In genomic region chr5:95938044-95938625, GRCm38 (mm10) we compare ENCODE assay signal across 17 mouse cellular contexts. TPM values are rescaled to one million over a fixed set of nuclear protein-coding genes. Genes with fewer than 3 reads are reported as not detected.
DNase-seq lines count a peak whose midpoint lies in the region; ATAC-seq and TF ChIP-seq lines count a peak whose summit lies in the region.
"Had no signal": no experiment of that assay in that cellular context is flagged by ENCODE, and none has a peak within 500 bp of the region (broad histone marks: within the 10 kb centered on the region; RNA-seq: fewer than 3 reads in every experiment).

No protein-coding gene starts in this region.

- H3K27me3 ChIP-seq in heart, embryonic 11.5 days (ENCODE audit: control insufficient read depth, insufficient read depth, low read length) = no peaks in the 10 kb centered on the region
- H3K27me3 ChIP-seq in midbrain, postnatal 0 days (ENCODE audit: insufficient read depth, low read length) = no peaks in the 10 kb centered on the region
- no peaks in the 10 kb centered on the region for H3K27me3 ChIP-seq in midbrain, embryonic 14.5 days (ENCODE audit: control insufficient read depth, insufficient read depth, low read length)
- H3K27me3 ChIP-seq in limb, embryonic 10.5 days (ENCODE audit: low read depth, poor library complexity, severe bottlenecking) = no peaks in the 10 kb centered on the region
- H3K27me3 ChIP-seq: midbrain, embryonic 13.5 days had no signal

- intact Hi-C loops in left cerebral cortex, postnatal 10 days (cut with DNase I) = no loop called here

- no peak for ATAC-seq in heart, embryonic 11.5 days (replicated peaks; ENCODE audit: insufficient number of reproducible peaks, low FRiP score, low TSS enrichment)
- no peak for ATAC-seq in midbrain, postnatal 0 days (ENCODE audit: low FRiP score)
- no peak for ATAC-seq in midbrain, embryonic 14.5 days (ENCODE audit: low FRiP score, low TSS enrichment)
- ATAC-seq: inflammation-experienced regulatory T-cells, adult 6 months; midbrain, embryonic 13.5 days had no signal

- H3K27ac ChIP-seq in heart, embryonic 11.5 days (ENCODE audit: low read depth, low read length) = no peak overlapping the region
- no peak overlapping the region for H3K27ac ChIP-seq in midbrain, postnatal 0 days (ENCODE audit: low read depth, low read length)
- H3K27ac ChIP-seq in midbrain, embryonic 14.5 days (replicated peaks; ENCODE audit: low read depth, low read length) = no peak overlapping the region
- no peak overlapping the region for H3K27ac ChIP-seq in limb, embryonic 10.5 days
- H3K27ac ChIP-seq: left cerebral cortex, adult 2 months; midbrain, embryonic 13.5 days had no signal

- no peak overlapping the region for H3K4me2 ChIP-seq in heart, embryonic 11.5 days
- no peak overlapping the region for H3K4me2 ChIP-seq in midbrain, postnatal 0 days (ENCODE audit: low read depth, low read length, poor library complexity, severe bottlenecking)
- H3K4me2 ChIP-seq in midbrain, embryonic 14.5 days (ENCODE audit: low read length) = no peak overlapping the region
- H3K4me2 ChIP-seq: midbrain, embryonic 13.5 days had no signal

- no peaks in the 10 kb centered on the region for H3K9me3 ChIP-seq in heart, embryonic 11.5 days (replicated peaks; ENCODE audit: control insufficient read depth, low read length)
- no peaks in the 10 kb centered on the region for H3K9me3 ChIP-seq in midbrain, postnatal 0 days (ENCODE audit: low read length)
- no peaks in the 10 kb centered on the region for H3K9me3 ChIP-seq in midbrain, embryonic 14.5 days (ENCODE audit: control insufficient read depth, low read length)
- H3K9me3 ChIP-seq in limb, embryonic 10.5 days (replicated peaks) = no peaks in the 10 kb centered on the region
- H3K9me3 ChIP-seq: midbrain, embryonic 13.5 days had no signal

- peak; percentile 70 for DNase-seq in heart, adult 11 months
- no peak for DNase-seq in midbrain, postnatal 0 days (ENCODE audit: low spot score)
- no peak for DNase-seq in midbrain, embryonic 14.5 days
- peak; percentile 46 for DNase-seq in limb, embryonic 10.5 days (ENCODE audit: low spot score)
- DNase-seq in cerebellum, adult 8-10 months = no peak
- DNase-seq in left cerebral cortex, postnatal 10 days (ENCODE audit: extremely low spot score in 1 of 2, low spot score in 2 of 2) = no peak
- DNase-seq in frontal cortex, postnatal 36 days (ENCODE audit: low spot score in 2 of 2) = no peak
- DNase-seq: adrenal gland, adult 8-10 months; cerebellum, postnatal 14 days; heart, postnatal 4 days; lung, postnatal 36 days; spleen, adult 18-20 months; thymus, postnatal 4 days had no signal

- peak; percentile 16; the same call in 1 of the 2 replicates for TF ChIP-seq CTCF in midbrain, postnatal 0 days (IDR thresholded peaks at IDR 0.05)

- WGBS in heart, embryonic 11.5 days (ENCODE audit: insufficient replicate concordance) = 74% methylated on average over 11 of the region's 11 CpGs
- WGBS in midbrain, postnatal 0 days = 83% methylated on average over 11 of the region's 11 CpGs
- WGBS in midbrain, embryonic 14.5 days = 85% methylated on average over 11 of the region's 11 CpGs
- 70% methylated on average over 11 of the region's 11 CpGs for WGBS in limb, embryonic 10.5 days

- H3K4me1 ChIP-seq in heart, embryonic 11.5 days (ENCODE audit: control insufficient read depth, insufficient read depth, low read length) = no peaks in the 10 kb centered on the region; the same call in 1 of the 2 replicates
- no peaks in the 10 kb centered on the region for H3K4me1 ChIP-seq in midbrain, postnatal 0 days (ENCODE audit: insufficient read depth, low read length)
- no peaks in the 10 kb centered on the region for H3K4me1 ChIP-seq in midbrain, embryonic 14.5 days (ENCODE audit: control insufficient read depth, insufficient read depth, low read length)
- peaks cover 26% of the 10 kb centered on the region for H3K4me1 ChIP-seq in limb, embryonic 10.5 days
- H3K4me1 ChIP-seq: midbrain, embryonic 13.5 days had no signal

- H3K4me3 ChIP-seq in heart, embryonic 11.5 days (ENCODE audit: low read depth, low read length) = no peak overlapping the region
- no peak overlapping the region for H3K4me3 ChIP-seq in midbrain, postnatal 0 days (ENCODE audit: low read depth, low read length)
- no peak overlapping the region for H3K4me3 ChIP-seq in midbrain, embryonic 14.5 days (replicated peaks; ENCODE audit: low read depth, low read length)
- H3K4me3 ChIP-seq in limb, embryonic 10.5 days = no peak overlapping the region
- H3K4me3 ChIP-seq: left cerebral cortex, adult 2 months; midbrain, embryonic 13.5 days had no signal

- no peaks in the 10 kb centered on the region for H3K36me3 ChIP-seq in heart, embryonic 11.5 days (ENCODE audit: control insufficient read depth, insufficient read depth, low read length)
- no peaks in the 10 kb centered on the region for H3K36me3 ChIP-seq in midbrain, postnatal 0 days (ENCODE audit: insufficient read depth, low read length)
- H3K36me3 ChIP-seq in midbrain, embryonic 14.5 days (ENCODE audit: control insufficient read depth, insufficient read depth, low read length) = no peaks in the 10 kb centered on the region
- H3K36me3 ChIP-seq in limb, embryonic 10.5 days = no peaks in the 10 kb centered on the region
- H3K36me3 ChIP-seq: midbrain, embryonic 13.5 days had no signal

- no peak overlapping the region for H3K9ac ChIP-seq in heart, embryonic 11.5 days (ENCODE audit: low read depth, low read length)
- no peak overlapping the region for H3K9ac ChIP-seq in midbrain, postnatal 0 days (replicated peaks; ENCODE audit: low read length, poor library complexity, severe bottlenecking)
- H3K9ac ChIP-seq in midbrain, embryonic 14.5 days (replicated peaks; ENCODE audit: low read length) = no peak overlapping the region
- H3K9ac ChIP-seq: midbrain, embryonic 13.5 days had no signal

RNA-seq across cellular contexts. Expression of gene Cxcl13, which starts 18.6 kb away (rescaled TPM):
- polyA plus RNA-seq in heart, embryonic 11.5 days (2014; fragmentation: Nextera tagmentation; extraction: Ambion mirVana) = 0.86 and 1.2 TPM in 2 replicates
- total RNA-seq in midbrain, postnatal 0 days (2014; rRNA removed) = 0.33 and 0.61 TPM in 2 replicates
- polyA plus RNA-seq in midbrain, postnatal 0 days (2015; fragmentation: Nextera tagmentation; extraction: Ambion mirVana) = 1.3 and 1.9 TPM in 2 replicates
- 0.32 TPM in 1 of 2 replicates, not detected in the other for polyA plus RNA-seq in midbrain, embryonic 14.5 days (2014; fragmentation: Nextera tagmentation; extraction: Ambion mirVana)
- 0.20 and 0.39 TPM in 2 replicates for polyA plus RNA-seq in limb, embryonic 10.5 days (2016; fragmentation: Nextera tagmentation; extraction: Ambion mirVana)
- total RNA-seq in left cerebral cortex, postnatal 10 days (2021) = not detected
- total RNA-seq: left cerebral cortex, adult 2 months had no signal
- polyA plus RNA-seq: midbrain, embryonic 13.5 days had no signal

Comparison
In these comparisons a context has a peak if more than half of its experiments do, and no peak if none do; other contexts are left out.
1. DNase-seq: peak in heart, adult 11 months (single experiment) and limb, embryonic 10.5 days (single experiment); none in midbrain, postnatal 0 days (single experiment), midbrain, embryonic 14.5 days (single experiment), cerebellum, adult 8-10 months (single experiment), left cerebral cortex, postnatal 10 days (0 of 2) and frontal cortex, postnatal 36 days (0 of 2).